Mouse (Mus musculus) MEL (cell line): Measurements from ENCODE around the gene Xpnpep1. TPM values are rescaled to one million over a fixed set of nuclear protein-coding genes. Genes with fewer than 3 reads are reported as not detected.

Experiments used
- DNase-seq: peaks from one replicate; pipeline ENCODE4 v3.0.0; 2011; ENCODE audit warnings: low read depth, low spot score
- H3K27ac ChIP-seq: 2 replicates; pipeline ENCODE4 v1.5.1; 2012; ENCODE audit warnings: low read depth, mild to moderate bottlenecking, control low read depth, low read length, moderate library complexity; ENCODE audit not compliant: control insufficient read depth
- H3K27me3 ChIP-seq, 2 experiments: fragments of 150-350 bp in 1 of 2; sonication (generic) in 1 of 2; 2 replicates each; pipeline ENCODE4 v1.6.1; 2012; ENCODE audit warnings: low read length in 2 of 2, mild to moderate bottlenecking in 2 of 2, improper control_type of control experiment in 1 of 2, moderate library complexity in 1 of 2; ENCODE audit not compliant: insufficient read depth in 2 of 2, control insufficient read depth in 1 of 2
- H3K36me3 ChIP-seq, 2 experiments: 2 replicates each; pipeline ENCODE4 v1.6.1; 2012 to 2014; ENCODE audit warnings: low read length in 2 of 2, improper control_type of control experiment in 1 of 2, inconsistent platforms in 1 of 2, mild to moderate bottlenecking in 1 of 2; ENCODE audit not compliant: insufficient read depth in 2 of 2, control insufficient read depth in 1 of 2
- H3K4me1 ChIP-seq, 2 experiments: fragments of 150-350 bp in 1 of 2; sonication (generic) in 1 of 2; 2 replicates each; pipeline ENCODE4 v1.6.1; 2012; ENCODE audit warnings: low read length in 2 of 2, improper control_type of control experiment in 1 of 2, mild to moderate bottlenecking in 1 of 2; ENCODE audit not compliant: insufficient read depth in 2 of 2, control insufficient read depth in 1 of 2
- H3K4me3 ChIP-seq, 2 experiments: fragments of 150-350 bp in 1 of 2; sonication (generic) in 1 of 2; 2 replicates each; pipeline ENCODE4 v1.5.1; 2012; ENCODE audit warnings: low read depth in 2 of 2, low read length in 2 of 2, mild to moderate bottlenecking in 2 of 2, moderate library complexity in 2 of 2, control low read depth in 1 of 2, improper control_type of control experiment in 1 of 2; ENCODE audit not compliant: control insufficient read depth in 1 of 2, insufficient read depth in 1 of 2
- H3K79me2 ChIP-seq: 2 replicates; pipeline ENCODE4 v1.6.1; 2012; ENCODE audit warnings: mild to moderate bottlenecking, low read length, moderate library complexity; ENCODE audit not compliant: control insufficient read depth, poor library complexity, insufficient read depth
- H3K9ac ChIP-seq: 2 replicates; pipeline ENCODE4 v1.6.1; 2012; ENCODE audit warnings: low read depth, mild to moderate bottlenecking, control low read depth, low read length, moderate library complexity; ENCODE audit not compliant: control insufficient read depth, poor library complexity, severe bottlenecking
- H3K9me3 ChIP-seq: fragments of 150-350 bp; sonication (generic); replicated peaks from 2 replicates; pipeline ENCODE4 v1.6.1; 2012; ENCODE audit warnings: mild to moderate bottlenecking, low read length, improper control_type of control experiment, moderate library complexity; ENCODE audit not compliant: insufficient read depth
- CHD1 ChIP-seq: IDR thresholded peaks from 2 replicates; pipeline ENCODE4 v1.6.1; 2012; ENCODE audit warnings: low read depth, mild to moderate bottlenecking, inconsistent platforms, low read length, improper control_type of control experiment
- CHD2 ChIP-seq: IDR thresholded peaks from 2 replicates; pipeline ENCODE4 v1.6.1; 2011; ENCODE audit warnings: low read length, improper control_type of control experiment
- CTCF ChIP-seq, 3 experiments: IDR thresholded peaks in 2 of 3; conservative IDR thresholded peaks in 1 of 3; 2 replicates each; pipeline ENCODE4 v1.5.1; 2011 to 2012; ENCODE audit warnings: low read length in 3 of 3, low read depth in 2 of 3, mild to moderate bottlenecking in 2 of 3, improper control_type of control experiment in 1 of 3, inconsistent platforms in 1 of 3, mixed read lengths in 1 of 3, moderate library complexity in 1 of 3; ENCODE audit not compliant: control insufficient read depth in 1 of 3, insufficient read depth in 1 of 3, poor library complexity in 1 of 3, severe bottlenecking in 1 of 3
- E2F4 ChIP-seq: IDR thresholded peaks from 2 replicates; pipeline ENCODE4 v1.6.1; 2011; ENCODE audit warnings: low read depth, low read length, improper control_type of control experiment, borderline replicate concordance
- ELF1 ChIP-seq: IDR thresholded peaks from 2 replicates; pipeline ENCODE4 v1.6.1; 2014; ENCODE audit warnings: low read depth, mild to moderate bottlenecking, inconsistent platforms, low read length, improper control_type of control experiment, moderate library complexity
- ETS1 ChIP-seq: IDR thresholded peaks from 2 replicates; pipeline ENCODE4 v1.6.1; 2012; ENCODE audit warnings: low read depth, mild to moderate bottlenecking, inconsistent platforms, low read length, improper control_type of control experiment, moderate library complexity
- GABPA ChIP-seq: IDR thresholded peaks from 2 replicates; pipeline ENCODE4 v1.6.1; 2012; ENCODE audit warnings: low read depth, mild to moderate bottlenecking, inconsistent platforms, low read length, improper control_type of control experiment, moderate library complexity
- GATA1 ChIP-seq: IDR thresholded peaks from 2 replicates; pipeline ENCODE4 v1.6.1; 2011; ENCODE audit warnings: low read depth, low read length, improper control_type of control experiment
- HCFC1 ChIP-seq: IDR thresholded peaks from 2 replicates; pipeline ENCODE4 v1.6.1; 2012; ENCODE audit warnings: low read depth, mild to moderate bottlenecking, inconsistent platforms, low read length, improper control_type of control experiment, moderate library complexity
- JUND ChIP-seq: IDR thresholded peaks from 2 replicates; pipeline ENCODE4 v1.6.1; 2011; ENCODE audit warnings: low read depth, mild to moderate bottlenecking, improper control_type of control experiment, low read length
- KAT2A ChIP-seq: conservative IDR thresholded peaks from 2 replicates; pipeline ENCODE4 v1.6.1; 2012; ENCODE audit warnings: low read depth, low read length, improper control_type of control experiment, inconsistent platforms
- MAX ChIP-seq: IDR thresholded peaks from 2 replicates; pipeline ENCODE4 v1.6.1; 2011; ENCODE audit warnings: low read length, improper control_type of control experiment
- NRF1 ChIP-seq: IDR thresholded peaks from 2 replicates; pipeline ENCODE4 v1.6.1; 2014; ENCODE audit warnings: low read depth, mild to moderate bottlenecking, inconsistent platforms, low read length, improper control_type of control experiment, moderate library complexity; ENCODE audit not compliant: poor library complexity, insufficient read depth, severe bottlenecking
- POLR2AphosphoS5 ChIP-seq: IDR thresholded peaks from 2 replicates; pipeline ENCODE4 v1.6.1; 2012; ENCODE audit warnings: low read depth, borderline replicate concordance, mild to moderate bottlenecking, inconsistent platforms, low read length, moderate library complexity, mixed read lengths
- RAD21 ChIP-seq: IDR thresholded peaks from 2 replicates; pipeline ENCODE4 v1.6.1; 2011; ENCODE audit warnings: mild to moderate bottlenecking, low read depth, low read length, improper control_type of control experiment
- RCOR1 ChIP-seq: IDR thresholded peaks from 2 replicates; pipeline ENCODE4 v1.6.1; 2012; ENCODE audit warnings: low read depth, mild to moderate bottlenecking, inconsistent platforms, low read length, improper control_type of control experiment
- SIN3A ChIP-seq: IDR thresholded peaks from 2 replicates; pipeline ENCODE4 v1.6.1; 2012; ENCODE audit warnings: low read length, improper control_type of control experiment, inconsistent platforms
- SMC3 ChIP-seq: IDR thresholded peaks from 2 replicates; pipeline ENCODE4 v1.6.1; 2011; ENCODE audit warnings: low read depth, low read length, improper control_type of control experiment
- TCF12 ChIP-seq: IDR thresholded peaks from 2 replicates; pipeline ENCODE4 v1.6.1; 2014; ENCODE audit warnings: low read depth, mild to moderate bottlenecking, inconsistent platforms, low read length, improper control_type of control experiment, moderate library complexity
- USF2 ChIP-seq, 2 experiments: IDR thresholded peaks; 2 replicates each; pipeline ENCODE4 v1.6.1; 2011 to 2012; ENCODE audit warnings: improper control_type of control experiment in 2 of 2, low read length in 2 of 2, borderline replicate concordance in 1 of 2, inconsistent platforms in 1 of 2, low read depth in 1 of 2, mild to moderate bottlenecking in 1 of 2; ENCODE audit not compliant: insufficient read depth in 1 of 2
- ZC3H11A ChIP-seq: IDR thresholded peaks from 2 replicates; pipeline ENCODE4 v1.6.1; 2012; ENCODE audit warnings: low read depth, mild to moderate bottlenecking, inconsistent platforms, low read length, improper control_type of control experiment
- ZMIZ1 ChIP-seq: IDR thresholded peaks from 2 replicates; pipeline ENCODE4 v1.6.1; 2012; ENCODE audit warnings: low read depth, mild to moderate bottlenecking, inconsistent platforms, low read length, improper control_type of control experiment, moderate library complexity
- ZNF384 ChIP-seq: IDR thresholded peaks from 2 replicates; pipeline ENCODE4 v1.6.1; 2012; ENCODE audit warnings: low read depth, mild to moderate bottlenecking, inconsistent platforms, low read length, improper control_type of control experiment
- polyA plus RNA-seq, 2 experiments: library from polyadenylated mRNA; stranded (reverse) in 1 of 2; unstranded in 1 of 2; fragments of >175 nt in 1 of 2; fragments of >200 nt in 1 of 2; gene quantifications; 2 replicates each; pipeline versions ENCODE4 v1.2.1 to v1.2.4; 2012; ENCODE audit warnings: low replicate concordance in 2 of 2, low read depth in 1 of 2; ENCODE audit not compliant: insufficient read length in 2 of 2, insufficient read depth in 1 of 2, missing spikeins in 1 of 2
- total RNA-seq: library from RNA; depleted of rRNA; stranded (reverse); fragments of 300-350 nt; gene quantifications from 2 replicates; pipeline ENCODE4 v1.2.3, GENCODE M21; 2012

Xpnpep1 gene
- total and polyA plus RNA-seq, 3 experiments, result 428 to 531 (median 526) TPM

- DNase-seq, result no peak
- H3K9me3 ChIP-seq, result no peaks in the 10 kb centered on the region
- TF ChIP-seq RCOR1, result no peak
- TF ChIP-seq CHD2, result no peak
- TF ChIP-seq ZC3H11A, result no peak
- no peak for TF ChIP-seq NRF1
- no peak for TF ChIP-seq CTCF (IDR thresholded peaks at IDR 0.05 in 2 of 3, conservative IDR thresholded peaks at IDR 0.05 in 1 of 3; ENCODE audit: control insufficient read depth in 1 of 3, insufficient read depth in 1 of 3, low read depth in 2 of 3, low read length in 3 of 3, poor library complexity in 1 of 3, severe bottlenecking in 1 of 3)
- TF ChIP-seq ETS1, result no peak
- TF ChIP-seq RAD21, result no peak
- no peak for TF ChIP-seq GATA1
- TF ChIP-seq POLR2AphosphoS5, result no peak
- no peak for TF ChIP-seq GABPA
- TF ChIP-seq KAT2A, result no peak
- TF ChIP-seq E2F4, result no peak
- TF ChIP-seq MAX, result no peak
- no peak for TF ChIP-seq ELF1
- no peak for TF ChIP-seq CHD1
- no peak for TF ChIP-seq HCFC1
- no peak for TF ChIP-seq JUND
- no peak for TF ChIP-seq SMC3
- no peak for TF ChIP-seq TCF12
- TF ChIP-seq USF2 (IDR thresholded peaks at IDR 0.05; ENCODE audit: borderline replicate concordance in 1 of 2, insufficient read depth in 1 of 2, low read depth in 1 of 2, low read length in 2 of 2), result no peak
- H3K27ac ChIP-seq, result no peak overlapping the region
- H3K4me3 ChIP-seq, result no peak overlapping the region
- H3K79me2 ChIP-seq, result no peaks in the 10 kb centered on the region
- H3K9ac ChIP-seq, result no peak overlapping the region
- peaks cover 0 to 10% of the 10 kb centered on the region in 2 experiments; a peak in 2 of 4 replicates for H3K36me3 ChIP-seq
- peaks cover 6 to 7% of the 10 kb centered on the region in 2 experiments for H3K4me1 ChIP-seq
- H3K27me3 ChIP-seq, result peaks cover 2 to 3% of the 10 kb centered on the region in 2 experiments; a peak in 2 of 4 replicates
These were observed 44.7 kb upstream of the Xpnpep1 start for GRCm38 (mm10) chr19:53084735-53085134.

DNA sequence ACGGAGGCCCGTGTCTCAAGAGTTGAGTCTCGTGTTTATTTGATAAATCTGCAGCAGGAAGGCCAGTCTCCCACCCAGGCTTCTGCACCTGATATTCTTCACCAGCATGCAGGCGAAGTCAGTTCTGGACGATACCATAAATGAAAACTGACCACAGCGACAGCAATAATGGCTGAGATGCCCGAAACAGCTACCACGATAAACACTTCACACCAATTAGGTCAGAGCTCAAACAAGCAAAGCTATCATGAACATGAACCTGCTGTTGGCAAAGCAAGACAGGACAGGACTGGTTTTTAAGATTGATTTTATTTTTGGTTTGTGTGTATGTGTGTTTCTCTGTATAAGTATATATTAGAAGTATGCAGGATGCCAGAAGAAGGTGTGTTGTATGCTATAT is 42.8 kb upstream of the Xpnpep1 start:
- Histone ChIP-seq H3K27me3 (peaks cover 2 to 3% of the 10 kb centered on the region in 2 experiments; a peak in 2 of 4 replicates), H3K79me2 (no peaks in the 10 kb centered on the region), H3K9me3 (no peaks in the 10 kb centered on the region), H3K36me3 (peaks cover 0 to 5% of the 10 kb centered on the region in 2 experiments; a peak in 2 of 4 replicates), H3K4me1 (peaks cover 3 to 5% of the 10 kb centered on the region in 2 experiments), H3K27ac (no peak overlapping the region), H3K9ac (no peak overlapping the region), H3K4me3 (no peak overlapping the region)
- TF ChIP-seq HCFC1 (no peak), MAX (no peak), TCF12 (no peak), SIN3A (no peak), GABPA (no peak), ZNF384 (no peak), ZMIZ1 (no peak)
- no peak for DNase-seq
